Mouse (Mus musculus): Measurements from ENCODE around the gene Mpped2.

Mpped2 gene

GRCm38 (mm10) chr2:106855623-106856350 lies 162.7 kb downstream of the Mpped2 start:
- DNase-seq (ENCODE audit: low read depth, low spot score) = no peak

DNA sequence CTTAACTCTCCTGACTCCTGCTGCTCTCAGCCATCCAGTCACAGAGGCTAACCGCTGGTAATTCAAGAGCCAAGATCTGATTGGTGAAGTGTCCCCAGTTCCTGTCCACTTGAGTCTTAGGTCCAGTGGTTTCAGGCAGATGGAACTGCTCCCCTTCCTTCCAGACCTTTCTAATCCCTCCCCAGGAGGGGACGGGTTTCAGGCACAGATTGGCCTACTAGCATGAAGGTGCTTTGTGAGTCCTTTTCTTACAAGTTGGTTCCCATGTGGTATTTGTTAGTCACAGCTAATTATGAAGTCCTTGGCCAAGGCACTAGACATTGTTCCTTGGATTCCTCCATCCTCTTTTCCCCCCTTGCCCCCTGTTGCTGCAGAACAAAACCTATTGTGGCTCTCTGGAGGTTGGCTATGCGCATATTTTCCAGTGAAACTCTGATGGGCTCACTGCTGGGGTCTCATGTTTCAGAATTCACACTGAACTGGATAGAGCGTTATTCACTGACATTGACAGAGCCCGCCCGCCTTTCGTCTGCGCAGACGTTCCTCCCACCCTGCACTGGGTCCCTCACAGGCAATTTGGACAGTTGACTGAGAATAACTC lies 163.4 kb downstream of the Mpped2 start:
- no peak for DNase-seq (ENCODE audit: low read depth, low spot score)

DNA sequence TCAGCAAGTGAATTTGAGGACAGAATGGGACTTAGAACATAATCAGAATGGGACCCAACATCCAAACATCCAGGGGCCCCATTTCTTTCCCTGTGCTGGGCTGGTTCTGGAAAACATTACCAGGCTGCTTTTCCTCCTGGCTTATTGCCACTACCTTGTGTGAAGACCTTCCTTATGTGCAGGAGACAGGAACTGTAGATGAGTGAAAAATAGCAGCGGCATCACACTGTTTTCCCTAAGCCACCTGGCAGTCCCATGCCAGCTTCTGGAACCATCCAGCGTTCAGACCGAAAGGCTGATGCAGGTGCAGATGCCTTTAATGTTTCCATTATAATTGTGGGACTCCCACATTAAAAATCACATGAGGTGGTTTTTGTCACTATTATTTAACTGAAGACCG lies 164.2 kb downstream of the Mpped2 start:
- no peak for DNase-seq (ENCODE audit: low read depth, low spot score)

DNA sequence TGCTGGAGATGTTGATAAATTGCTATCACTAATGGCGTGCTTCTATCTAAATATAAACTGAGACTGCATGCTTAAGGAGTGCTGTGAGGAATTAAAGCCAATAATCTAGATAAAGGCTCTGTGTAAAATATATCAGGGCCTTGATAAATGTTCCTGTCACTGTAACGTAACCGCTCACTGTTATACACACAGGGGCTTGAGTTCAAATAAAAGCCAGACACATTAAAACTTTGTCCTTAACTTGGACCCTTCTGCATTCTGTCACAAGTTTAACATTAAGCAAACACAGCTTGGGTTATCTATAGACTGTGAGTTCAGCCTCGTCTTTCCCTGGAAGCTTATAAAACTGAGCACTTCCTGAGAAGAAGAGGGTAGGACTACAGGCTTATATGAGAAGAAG lies 164.6 kb downstream of the Mpped2 start:
- DNase-seq (ENCODE audit: low read depth, low spot score) = no peak

DNA sequence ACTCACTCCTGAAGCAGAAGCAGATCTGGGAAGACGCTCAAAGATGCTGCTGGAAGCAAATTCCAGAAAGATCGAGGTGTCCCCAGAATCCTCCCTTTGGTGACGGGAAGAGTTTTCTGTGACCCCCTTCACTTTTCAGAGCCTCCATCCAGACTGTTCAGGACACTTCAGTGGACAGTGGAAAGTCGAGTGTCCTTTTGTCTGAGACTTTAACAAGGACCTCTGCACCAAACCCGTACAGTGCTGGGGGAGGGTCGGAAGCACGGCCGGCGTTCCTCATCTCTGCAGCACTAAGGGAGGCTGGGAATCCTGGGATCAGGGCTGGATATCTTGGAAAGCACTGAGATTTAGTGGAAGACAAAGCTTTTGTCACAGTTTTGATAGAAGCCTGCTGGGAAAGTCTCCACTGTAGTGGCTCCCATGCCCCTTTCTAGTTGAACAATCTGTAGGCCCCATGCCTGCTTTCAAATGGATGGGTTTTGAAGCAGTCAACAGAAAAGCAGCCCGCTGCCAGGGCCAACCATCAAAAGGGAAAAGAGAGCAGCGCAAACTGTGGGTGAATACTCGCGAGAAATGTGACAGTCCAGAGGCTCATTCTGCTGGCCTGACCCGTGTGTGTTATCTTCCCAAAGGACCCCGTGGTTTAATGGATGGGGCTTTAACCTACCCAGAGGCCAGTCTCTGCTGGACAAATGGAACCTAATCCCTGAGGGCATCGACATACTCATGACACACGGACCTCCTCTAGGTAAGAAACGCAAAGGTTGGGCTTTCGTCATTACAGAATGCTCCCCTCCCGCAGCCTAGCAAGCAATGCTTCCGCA lies 168.0 kb downstream of the Mpped2 start:
- no peak for DNase-seq (ENCODE audit: low read depth, low spot score)

DNA sequence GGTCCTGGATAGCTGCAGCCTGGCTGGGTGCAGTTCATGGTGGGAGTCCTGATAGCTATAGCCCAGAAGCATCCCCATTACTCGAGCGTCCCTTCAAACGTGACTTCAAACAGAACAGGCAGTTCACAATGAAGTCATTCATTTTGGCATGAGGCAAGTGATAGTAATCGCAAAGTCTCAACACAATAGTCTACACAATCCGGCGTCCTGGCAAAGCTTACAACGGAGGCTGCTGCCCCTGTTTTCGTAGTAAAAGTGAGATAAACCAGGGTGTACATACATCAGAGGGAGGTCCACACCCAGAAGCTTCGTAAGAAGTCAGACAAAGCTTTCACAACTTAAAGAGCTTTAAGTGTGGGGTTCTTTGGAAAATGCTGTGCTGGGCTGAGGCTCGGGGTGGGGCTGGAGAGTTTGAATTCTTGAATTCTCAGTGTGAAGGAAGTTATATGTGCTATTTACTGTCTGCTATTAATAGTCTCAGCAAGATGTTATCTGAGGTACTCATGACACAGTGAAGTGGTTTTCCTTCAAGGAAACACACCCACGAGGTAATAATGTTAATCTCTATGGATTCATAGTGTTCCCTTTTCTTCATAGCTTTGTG lies 170.1 kb downstream of the Mpped2 start:
- no peak for DNase-seq (ENCODE audit: low read depth, low spot score)

- DNase-seq (ENCODE audit: low read depth, low spot score) = no peak
Observed at GRCm38 (mm10) chr2:106865148-106865786, 172.2 kb downstream of the Mpped2 start.

GRCm38 (mm10) chr2:106866303-106866702 lies 173.2 kb downstream of the Mpped2 start:
- DNase-seq (ENCODE audit: low read depth, low spot score) = no peak

- no peak for DNase-seq (ENCODE audit: low read depth, low spot score)
Observed at GRCm38 (mm10) chr2:106870886-106871285, 177.8 kb downstream of the Mpped2 start.

DNA sequence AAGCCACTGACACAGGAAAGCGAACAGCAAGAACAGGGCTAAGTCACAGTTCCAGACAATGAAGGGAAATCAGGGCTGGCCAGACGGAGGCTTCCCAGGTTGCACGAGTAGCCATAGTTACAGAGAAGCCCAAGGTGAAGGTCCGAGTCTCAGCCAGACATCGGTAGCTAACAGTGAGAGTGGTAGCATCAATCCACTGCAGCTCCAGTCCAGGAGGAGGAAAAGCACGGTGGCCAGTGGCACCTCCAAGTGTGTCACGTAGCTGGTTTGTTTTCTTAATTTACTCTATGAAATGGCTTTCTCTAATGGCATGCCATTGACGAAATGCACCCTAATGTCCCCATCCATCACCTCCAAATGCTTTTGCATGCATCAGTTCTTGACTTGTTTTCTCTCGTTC lies 180.1 kb downstream of the Mpped2 start:
- no peak for DNase-seq (ENCODE audit: low read depth, low spot score)

- DNase-seq (ENCODE audit: low read depth, low spot score) = no peak
Observed at GRCm38 (mm10) chr2:106883390-106883789, 190.3 kb downstream of the Mpped2 start.

DNA sequence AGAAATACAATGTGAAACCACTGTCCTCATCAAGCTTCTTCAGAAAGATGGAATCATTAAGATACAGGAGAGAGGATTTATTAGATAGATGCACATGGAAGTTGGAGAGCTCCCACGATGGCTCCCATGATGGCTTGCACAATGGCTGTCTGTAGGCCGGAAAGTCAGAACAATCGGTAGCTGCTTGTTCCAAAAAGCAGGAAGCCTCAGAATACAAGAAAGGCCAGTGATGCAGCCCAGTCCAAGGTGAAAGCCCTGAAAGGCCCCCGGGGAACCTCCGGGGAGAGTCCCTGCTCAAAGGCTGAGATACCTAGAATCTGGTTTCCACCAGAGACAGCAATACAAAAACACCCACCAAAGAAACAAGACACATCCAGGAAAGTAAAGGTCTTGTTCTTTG lies 195.1 kb downstream of the Mpped2 start:
- DNase-seq (ENCODE audit: low read depth, low spot score) = no peak

- DNase-seq (ENCODE audit: low read depth, low spot score) = peak; percentile 14
Observed at GRCm38 (mm10) chr2:106889297-106890000, 196.4 kb downstream of the Mpped2 start.

DNA sequence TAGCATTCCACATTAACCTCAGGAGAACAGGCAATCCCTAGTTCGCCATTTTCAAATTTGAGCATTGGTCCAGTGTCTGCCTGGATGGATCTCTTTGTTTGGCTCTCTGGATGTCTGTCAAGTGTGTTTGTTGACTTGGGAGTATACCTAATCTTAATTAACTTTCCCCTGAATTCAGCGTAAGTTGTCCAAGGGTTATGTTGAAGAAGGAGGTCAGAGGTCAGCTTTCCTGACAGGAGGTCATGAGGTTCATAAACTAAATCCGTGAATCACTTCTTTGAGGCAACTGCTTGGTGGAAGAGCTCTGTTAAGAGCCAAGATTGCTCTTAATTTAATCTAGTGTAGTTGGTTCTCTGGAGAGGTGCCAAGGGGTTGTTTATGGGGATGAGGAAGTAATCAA lies 200.3 kb downstream of the Mpped2 start:
- DNase-seq (ENCODE audit: low read depth, low spot score) = no peak

- DNase-seq (ENCODE audit: low read depth, low spot score) = no peak
Observed at GRCm38 (mm10) chr2:106895326-106896023, 202.4 kb downstream of the Mpped2 start.

DNA sequence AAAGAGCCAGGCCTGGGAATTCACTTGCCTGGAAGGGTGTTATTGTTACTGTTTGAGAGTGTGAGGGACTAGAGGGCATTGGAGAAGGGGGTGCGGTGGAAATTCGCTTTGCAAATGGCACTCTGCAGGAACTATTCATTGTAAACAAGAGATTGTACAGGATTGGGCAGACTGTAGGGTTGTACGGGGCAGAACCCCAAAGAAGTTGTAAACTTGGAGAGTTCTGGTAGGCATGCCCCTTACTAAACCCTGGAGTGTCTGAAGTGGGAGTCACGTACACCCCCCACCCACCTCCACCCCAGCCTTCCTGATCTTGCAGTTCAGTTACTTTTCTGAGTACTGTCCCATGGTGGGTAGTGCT lies 202.9 kb downstream of the Mpped2 start:
- no peak for DNase-seq (ENCODE audit: low read depth, low spot score)

- DNase-seq (ENCODE audit: low read depth, low spot score) = no peak
Observed at GRCm38 (mm10) chr2:106911951-106912480, 218.9 kb downstream of the Mpped2 start.

Data from brain, embryonic 18.5 days (tissue).